Mouse (Mus musculus): ENCODE measurements around the gene Snapc4. TPM values are rescaled to one million over a fixed set of nuclear protein-coding genes. Genes with fewer than 3 reads are reported as not detected.

The Snapc4 gene
- polyA plus RNA-seq, 1 experiment: 54.3 TPM

DNA sequence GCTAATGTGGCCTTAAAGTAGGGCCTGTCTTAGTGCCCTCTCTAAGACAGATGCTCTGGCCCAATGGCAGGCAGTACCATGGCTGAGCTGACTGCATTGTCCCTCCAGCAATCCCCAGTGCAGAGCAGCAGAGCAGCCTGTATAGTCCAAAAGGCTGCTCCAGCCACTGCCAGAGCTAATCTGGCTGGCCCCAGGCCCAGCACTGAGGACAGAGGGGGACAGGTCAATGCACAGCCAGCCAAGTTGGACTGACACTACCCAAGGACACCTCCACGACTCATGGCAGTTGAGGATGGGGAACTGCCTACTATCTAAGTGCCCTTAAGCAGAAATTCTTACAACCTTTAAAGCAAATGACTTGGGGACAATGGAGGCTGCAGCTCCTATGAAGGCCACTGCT lies 11.9 kb downstream of the Snapc4 start:
- Histone ChIP-seq H3K36me3 (ENCODE audit: control insufficient read depth, insufficient read depth, low read length, poor library complexity, severe bottlenecking) (peaks cover 50% of the 10 kb centered on the region), H3K27me3 (ENCODE audit: control insufficient read depth, insufficient read depth, low read length, poor library complexity, severe bottlenecking) (no peaks in the 10 kb centered on the region), H3K4me3 (ENCODE audit: low read depth, low read length) (no peak overlapping the region), H3K9me3 (replicated peaks; ENCODE audit: control insufficient read depth, insufficient read depth, low read length, poor library complexity, severe bottlenecking) (no peaks in the 10 kb centered on the region), H3K4me1 (ENCODE audit: control insufficient read depth, insufficient read depth, low read length) (no peaks in the 10 kb centered on the region), H3K9ac (ENCODE audit: low read depth, poor library complexity, severe bottlenecking) (no peak overlapping the region), H3K27ac (ENCODE audit: insufficient read depth, low read length) (no peak overlapping the region)
- TF ChIP-seq POLR2A (IDR thresholded peaks at IDR 0.05; ENCODE audit: insufficient read depth, low read length) (no peak), EP300 (IDR thresholded peaks at IDR 0.05; ENCODE audit: insufficient read depth, low read depth, low read length) (no peak), CTCF (IDR thresholded peaks at IDR 0.05; ENCODE audit: low read depth, low read length) (no peak)

DNA sequence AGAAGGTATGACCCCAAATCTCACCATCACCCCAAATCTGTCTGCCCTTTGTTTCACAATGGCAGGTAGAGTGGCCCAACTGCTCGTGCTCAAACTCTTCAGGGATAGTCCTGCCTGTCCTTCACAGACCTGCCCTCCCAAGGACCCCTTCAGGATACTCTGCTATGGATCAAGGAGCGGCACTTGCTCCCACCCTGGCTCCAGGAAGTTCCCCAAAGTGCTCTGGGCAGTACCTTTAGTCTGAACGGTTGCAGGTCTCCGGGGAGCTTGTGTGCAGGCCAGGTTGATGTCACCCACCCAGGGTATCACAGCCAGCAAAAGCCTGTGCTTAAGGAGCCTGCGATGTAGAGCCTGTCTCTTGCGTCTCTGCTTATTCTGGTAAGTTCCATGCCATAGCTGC lies 12.5 kb downstream of the Snapc4 start:
- peaks cover 47% of the 10 kb centered on the region for H3K36me3 ChIP-seq (ENCODE audit: control insufficient read depth, insufficient read depth, low read length, poor library complexity, severe bottlenecking)
- TF ChIP-seq POLR2A (IDR thresholded peaks at IDR 0.05; ENCODE audit: insufficient read depth, low read length) (no peak), EP300 (IDR thresholded peaks at IDR 0.05; ENCODE audit: insufficient read depth, low read depth, low read length) (no peak), CTCF (IDR thresholded peaks at IDR 0.05; ENCODE audit: low read depth, low read length) (no peak)

DNA sequence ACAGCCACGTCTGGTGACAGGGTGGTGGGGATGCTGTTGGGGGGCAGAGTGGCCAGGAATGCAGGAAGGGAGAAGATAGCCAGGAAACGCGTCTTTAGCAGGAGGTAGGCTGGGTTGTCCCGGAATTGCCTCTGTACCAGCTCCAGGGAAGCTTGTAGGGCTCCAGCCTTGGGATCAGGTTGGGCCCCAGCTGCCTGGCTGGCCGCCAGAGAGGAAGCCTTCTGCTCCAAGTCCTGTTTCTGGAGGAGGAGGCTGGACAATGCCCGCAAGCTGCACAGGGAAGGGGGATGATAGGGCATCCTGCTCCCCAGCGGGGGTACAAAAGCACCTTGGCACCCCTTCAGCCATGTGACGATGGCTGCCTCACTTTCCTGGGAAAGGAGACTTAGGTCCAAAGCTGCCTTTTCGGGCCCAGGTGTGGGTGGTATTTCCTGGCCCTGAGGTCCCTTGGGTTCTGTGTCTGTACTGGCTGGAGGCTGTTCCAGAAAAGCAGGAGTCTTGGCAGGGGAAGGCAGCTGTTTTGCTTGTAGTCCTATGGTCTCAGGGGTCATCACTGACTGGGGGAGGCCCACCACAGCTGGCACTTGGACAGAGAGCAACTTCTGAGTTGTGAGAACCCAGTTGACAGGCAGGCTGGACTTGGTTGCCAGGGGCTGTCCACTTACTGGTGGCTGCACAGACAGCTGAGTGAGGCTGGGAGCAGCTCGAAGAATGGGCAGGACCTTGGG lies 15.6 kb downstream of the Snapc4 start:
- Histone ChIP-seq H3K9ac (ENCODE audit: low read depth, poor library complexity, severe bottlenecking) (no peak overlapping the region), H3K36me3 (ENCODE audit: control insufficient read depth, insufficient read depth, low read length, poor library complexity, severe bottlenecking) (peaks cover 26% of the 10 kb centered on the region), H3K27ac (ENCODE audit: insufficient read depth, low read length) (no peak overlapping the region), H3K9me3 (replicated peaks; ENCODE audit: control insufficient read depth, insufficient read depth, low read length, poor library complexity, severe bottlenecking) (no peaks in the 10 kb centered on the region), H3K4me1 (ENCODE audit: control insufficient read depth, insufficient read depth, low read length) (no peaks in the 10 kb centered on the region), H3K4me3 (ENCODE audit: low read depth, low read length) (no peak overlapping the region), H3K27me3 (ENCODE audit: control insufficient read depth, insufficient read depth, low read length, poor library complexity, severe bottlenecking) (no peaks in the 10 kb centered on the region)
- TF ChIP-seq EP300 (IDR thresholded peaks at IDR 0.05; ENCODE audit: insufficient read depth, low read depth, low read length): no peak

More for the DNA sequence above, 12.5 kb downstream of the Snapc4 start:
- Histone ChIP-seq H3K9me3 (replicated peaks; ENCODE audit: control insufficient read depth, insufficient read depth, low read length, poor library complexity, severe bottlenecking) (no peaks in the 10 kb centered on the region), H3K27me3 (ENCODE audit: control insufficient read depth, insufficient read depth, low read length, poor library complexity, severe bottlenecking) (no peaks in the 10 kb centered on the region), H3K4me3 (ENCODE audit: low read depth, low read length) (no peak overlapping the region), H3K4me1 (ENCODE audit: control insufficient read depth, insufficient read depth, low read length) (no peaks in the 10 kb centered on the region), H3K9ac (ENCODE audit: low read depth, poor library complexity, severe bottlenecking) (no peak overlapping the region), H3K27ac (ENCODE audit: insufficient read depth, low read length) (no peak overlapping the region)

DNA sequence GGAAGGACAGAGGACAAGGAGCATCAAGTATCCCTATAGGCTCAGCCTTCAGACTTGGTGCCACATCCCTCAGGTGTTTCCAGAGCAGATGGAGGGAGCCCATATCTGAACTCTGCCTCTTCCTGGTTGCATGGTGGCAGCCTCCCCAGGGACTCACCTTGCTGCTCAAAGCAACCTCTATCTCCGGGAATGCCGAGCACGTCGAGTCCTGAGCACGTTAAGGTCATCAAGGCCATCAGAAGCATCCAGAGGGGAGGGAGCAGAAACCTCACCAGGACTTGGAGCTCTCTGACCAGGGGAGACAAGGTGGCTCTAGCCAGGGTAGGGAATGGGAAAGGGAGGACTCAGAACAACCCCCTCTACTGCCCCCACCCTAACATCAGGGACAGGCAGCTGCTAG lies 17.0 kb downstream of the Snapc4 start:
- TF ChIP-seq POLR2A (IDR thresholded peaks at IDR 0.05; ENCODE audit: insufficient read depth, low read length) (no peak), CTCF (IDR thresholded peaks at IDR 0.05; ENCODE audit: low read depth, low read length) (no peak), EP300 (IDR thresholded peaks at IDR 0.05; ENCODE audit: insufficient read depth, low read depth, low read length) (no peak)
- no peak overlapping the region for H3K27ac ChIP-seq (ENCODE audit: insufficient read depth, low read length)
- H3K27me3 ChIP-seq (ENCODE audit: control insufficient read depth, insufficient read depth, low read length, poor library complexity, severe bottlenecking): no peaks in the 10 kb centered on the region
- H3K4me1 ChIP-seq (ENCODE audit: control insufficient read depth, insufficient read depth, low read length): no peaks in the 10 kb centered on the region
- no peak overlapping the region for H3K9ac ChIP-seq (ENCODE audit: low read depth, poor library complexity, severe bottlenecking)
- H3K9me3 ChIP-seq (replicated peaks; ENCODE audit: control insufficient read depth, insufficient read depth, low read length, poor library complexity, severe bottlenecking): no peaks in the 10 kb centered on the region
- H3K4me3 ChIP-seq (ENCODE audit: low read depth, low read length): no peak overlapping the region
- peaks cover 14% of the 10 kb centered on the region for H3K36me3 ChIP-seq (ENCODE audit: control insufficient read depth, insufficient read depth, low read length, poor library complexity, severe bottlenecking)

DNA sequence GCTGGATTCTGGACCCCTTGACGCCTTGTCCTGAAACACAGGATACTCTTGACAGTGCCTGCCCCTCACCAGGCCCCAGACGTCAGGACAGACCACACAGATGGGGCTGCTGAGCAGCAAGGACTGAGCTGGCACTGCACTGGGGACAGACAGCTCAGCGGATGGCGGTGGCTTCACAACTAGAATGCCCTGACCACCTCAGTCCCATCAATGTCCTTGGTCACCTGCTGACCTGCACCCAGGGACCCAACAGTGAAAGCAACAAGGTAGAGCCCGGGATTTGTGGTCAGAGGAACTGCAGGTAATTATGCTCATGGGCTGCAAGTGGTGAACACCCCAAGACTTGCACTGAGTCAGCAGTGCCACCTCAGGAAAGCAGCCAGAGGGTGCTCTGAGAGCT lies 17.5 kb downstream of the Snapc4 start:
- no peaks in the 10 kb centered on the region for H3K9me3 ChIP-seq (replicated peaks; ENCODE audit: control insufficient read depth, insufficient read depth, low read length, poor library complexity, severe bottlenecking)
- TF ChIP-seq EP300 (IDR thresholded peaks at IDR 0.05; ENCODE audit: insufficient read depth, low read depth, low read length) (no peak), CTCF (IDR thresholded peaks at IDR 0.05; ENCODE audit: low read depth, low read length) (no peak), POLR2A (IDR thresholded peaks at IDR 0.05; ENCODE audit: insufficient read depth, low read length) (no peak)
- no peaks in the 10 kb centered on the region for H3K4me1 ChIP-seq (ENCODE audit: control insufficient read depth, insufficient read depth, low read length)
- peaks cover 11% of the 10 kb centered on the region for H3K36me3 ChIP-seq (ENCODE audit: control insufficient read depth, insufficient read depth, low read length, poor library complexity, severe bottlenecking)
- no peak overlapping the region for H3K9ac ChIP-seq (ENCODE audit: low read depth, poor library complexity, severe bottlenecking)
- H3K27ac ChIP-seq (ENCODE audit: insufficient read depth, low read length): no peak overlapping the region
- no peak overlapping the region for H3K4me3 ChIP-seq (ENCODE audit: low read depth, low read length)
- H3K27me3 ChIP-seq (ENCODE audit: control insufficient read depth, insufficient read depth, low read length, poor library complexity, severe bottlenecking): no peaks in the 10 kb centered on the region

DNA sequence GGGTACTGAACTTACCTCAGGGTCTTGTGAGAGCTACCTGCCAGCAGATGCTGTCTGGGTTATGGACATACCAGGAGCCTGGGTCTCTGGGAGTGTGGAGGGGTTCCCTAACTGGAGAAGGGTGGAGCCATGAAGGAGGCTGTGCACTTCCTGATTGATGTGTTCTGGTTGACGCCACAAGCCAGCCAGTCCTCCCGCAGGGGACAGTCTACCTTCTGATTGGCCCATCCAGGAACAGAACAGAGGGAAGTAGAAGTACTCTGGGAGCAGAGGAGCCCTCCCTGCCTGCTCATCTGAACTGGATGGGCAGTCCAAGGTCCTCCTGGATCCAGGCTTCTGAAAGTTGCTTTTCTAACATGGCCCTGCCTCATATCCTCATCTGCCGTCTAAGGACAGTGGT lies 19.7 kb downstream of the Snapc4 start, which contains the start of gene Card9:
Gene Card9, minus strand, starts transcription at position 147 of the 400 bp plus-strand sequence.
- TF ChIP-seq EP300 (IDR thresholded peaks at IDR 0.05; ENCODE audit: insufficient read depth, low read depth, low read length) (no peak), POLR2A (IDR thresholded peaks at IDR 0.05; ENCODE audit: insufficient read depth, low read length) (no peak), CTCF (IDR thresholded peaks at IDR 0.05; ENCODE audit: low read depth, low read length) (no peak)
- H3K27me3 ChIP-seq (ENCODE audit: control insufficient read depth, insufficient read depth, low read length, poor library complexity, severe bottlenecking): no peaks in the 10 kb centered on the region
- H3K9me3 ChIP-seq (replicated peaks; ENCODE audit: control insufficient read depth, insufficient read depth, low read length, poor library complexity, severe bottlenecking): no peaks in the 10 kb centered on the region
- no peak within 1 kb of the TSS for H3K9ac ChIP-seq (ENCODE audit: low read depth, poor library complexity, severe bottlenecking)
- H3K36me3 ChIP-seq (ENCODE audit: control insufficient read depth, insufficient read depth, low read length, poor library complexity, severe bottlenecking): no peaks in the 10 kb centered on the region; the same call in 1 of the 2 replicates
- no peak within 1 kb of the TSS for H3K4me3 ChIP-seq (ENCODE audit: low read depth, low read length)
- H3K4me1 ChIP-seq (ENCODE audit: control insufficient read depth, insufficient read depth, low read length): peaks cover 1% of the 10 kb centered on the region
- H3K27ac ChIP-seq (ENCODE audit: insufficient read depth, low read length): no peak within 1 kb of the TSS
